Mouse (Mus musculus) hindbrain, embryonic 16.5 days (tissue): ENCODE measurements around the gene Gm10309. TPM values are rescaled to one million over a fixed set of nuclear protein-coding genes. Genes with fewer than 3 reads are reported as not detected.
"Not testable (repeated sequence)": the region's sequence is repeated elsewhere in the genome, so short reads cannot be mapped to it uniquely, and the experiment has no call there.

ENCODE experiments used
- ATAC-seq: fragments of 200-750 bp; cut with Nextera tagmentation; 2 replicates; pipeline ENCODE4 v1.8.0; 2017; ENCODE audit warnings: moderate TSS enrichment, moderate library complexity
- H3K27ac ChIP-seq: fragments of 300-500 bp; sonication (generic); 2 replicates; pipeline ENCODE4 v1.5.1; 2014; ENCODE audit warnings: low read depth, mild to moderate bottlenecking, control low read depth, low read length, moderate library complexity
- H3K27me3 ChIP-seq: fragments of 300-500 bp; sonication (generic); replicated peaks from 2 replicates; pipeline ENCODE4 v1.6.1; 2014; ENCODE audit warnings: low read length; ENCODE audit not compliant: control insufficient read depth, insufficient read depth
- H3K36me3 ChIP-seq: fragments of 300-500 bp; sonication (generic); 2 replicates; pipeline ENCODE4 v1.6.1; 2014; ENCODE audit warnings: mild to moderate bottlenecking, low read length, moderate library complexity, mixed read lengths; ENCODE audit not compliant: control insufficient read depth, insufficient read depth
- H3K4me1 ChIP-seq: fragments of 300-500 bp; sonication (generic); 2 replicates; pipeline ENCODE4 v1.6.1; 2014; ENCODE audit warnings: low read depth, low read length; ENCODE audit not compliant: control insufficient read depth, insufficient read depth
- H3K4me2 ChIP-seq: fragments of 300-500 bp; sonication (generic); 2 replicates; pipeline ENCODE4 v1.6.1; 2014; ENCODE audit warnings: mild to moderate bottlenecking, low read length, control low read depth, moderate library complexity
- H3K4me3 ChIP-seq: fragments of 300-500 bp; sonication (generic); 2 replicates; pipeline ENCODE4 v1.5.1; 2014; ENCODE audit warnings: mild to moderate bottlenecking, low read length, control low read depth, moderate library complexity
- H3K9ac ChIP-seq: fragments of 300-500 bp; sonication (generic); 2 replicates; pipeline ENCODE4 v1.6.1; 2014; ENCODE audit warnings: low read depth, mild to moderate bottlenecking, control low read depth, low read length, moderate library complexity
- H3K9me3 ChIP-seq: fragments of 300-500 bp; sonication (generic); 2 replicates; pipeline ENCODE4 v1.6.1; 2014; ENCODE audit warnings: mild to moderate bottlenecking, low read length, moderate library complexity; ENCODE audit not compliant: control insufficient read depth
- WGBS: fragments of 180-500 bp; shearing (Covaris S2); extraction: QIAGEN DNeasy Blood & Tissue Kit; methylation state at CpG from one replicate; pipeline ENCODE4 v1.1.7; 2014; 5-methylcytosine and 5-hydroxymethylcytosine counted together
- polyA plus RNA-seq: library from polyadenylated mRNA; unstranded; fragments of >200 nt; fragmentation: Nextera tagmentation; extraction: Ambion mirVana; gene quantifications from 2 replicates; pipeline ENCODE4 v1.2.1, GENCODE M21; 2015

The Gm10309 gene
- polyA plus RNA-seq, 1 experiment from 2014 or later: 0.36 TPM

- Histone ChIP-seq H3K36me3 (no peaks in the 10 kb centered on the region), H3K4me1 (no peaks in the 10 kb centered on the region), H3K4me2 (no peak overlapping the region), H3K9me3 (no peaks in the 10 kb centered on the region), H3K4me3 (no peak overlapping the region), H3K9ac (no peak overlapping the region), H3K27ac (no peak overlapping the region), H3K27me3 (no peaks in the 10 kb centered on the region)
- ATAC-seq: no peak
- 86% methylated on average over 10 of the region's 10 CpGs for WGBS
Measured at GRCm38 (mm10) chr17:86489827-86490226, 15.2 kb downstream of the Gm10309 start.

- H3K9ac ChIP-seq: no peak overlapping the region
- no peak for ATAC-seq
- H3K27ac ChIP-seq: no peak overlapping the region
- WGBS: 84% methylated on average over 3 of the region's 3 CpGs
- no peak overlapping the region for H3K4me3 ChIP-seq
- no peaks in the 10 kb centered on the region for H3K27me3 ChIP-seq
- no peak overlapping the region for H3K4me2 ChIP-seq
- H3K4me1 ChIP-seq: no peaks in the 10 kb centered on the region
- H3K9me3 ChIP-seq: no peaks in the 10 kb centered on the region
- no peaks in the 10 kb centered on the region; the same call in 1 of the 2 replicates for H3K36me3 ChIP-seq
Measured at GRCm38 (mm10) chr17:86487450-86487849, 17.6 kb downstream of the Gm10309 start.

- Histone ChIP-seq H3K27me3 (no peaks in the 10 kb centered on the region), H3K9ac (no peak overlapping the region), H3K4me1 (no peaks in the 10 kb centered on the region), H3K4me2 (no peak overlapping the region), H3K27ac (no peak overlapping the region), H3K4me3 (no peak overlapping the region), H3K36me3 (no peaks in the 10 kb centered on the region; the same call in 1 of the 2 replicates), H3K9me3 (no peaks in the 10 kb centered on the region)
- no peak for ATAC-seq
- WGBS: 89% methylated on average over 5 of the region's 5 CpGs
Measured at GRCm38 (mm10) chr17:86486657-86487056, 18.4 kb downstream of the Gm10309 start.

- H3K4me1 ChIP-seq: no peaks in the 10 kb centered on the region
- H3K9me3 ChIP-seq: no peaks in the 10 kb centered on the region
- no peak overlapping the region for H3K4me3 ChIP-seq
- H3K36me3 ChIP-seq: no peaks in the 10 kb centered on the region; the same call in 1 of the 2 replicates
- WGBS: 9% methylated on average over 3 of the region's 3 CpGs
- no peaks in the 10 kb centered on the region for H3K27me3 ChIP-seq
- peak; percentile 58 for ATAC-seq
- no peak overlapping the region for H3K4me2 ChIP-seq
- H3K9ac ChIP-seq: no peak overlapping the region
- no peak overlapping the region for H3K27ac ChIP-seq
Measured at GRCm38 (mm10) chr17:86484087-86484737, 20.8 kb downstream of the Gm10309 start.

GRCm38 (mm10) chr17:86482675-86483074, 22.4 kb downstream of the Gm10309 start:
- H3K27me3 ChIP-seq: no peaks in the 10 kb centered on the region
- H3K27ac ChIP-seq: no peak overlapping the region
- no peaks in the 10 kb centered on the region for H3K4me1 ChIP-seq
- no peak for ATAC-seq
- no peak overlapping the region for H3K9ac ChIP-seq
- H3K9me3 ChIP-seq: no peaks in the 10 kb centered on the region
- WGBS: 89% methylated on average over 10 of the region's 10 CpGs
- no peaks in the 10 kb centered on the region; the same call in 1 of the 2 replicates for H3K36me3 ChIP-seq
- H3K4me3 ChIP-seq: no peak overlapping the region
- no peak overlapping the region for H3K4me2 ChIP-seq

GRCm38 (mm10) chr17:86479406-86479805, 25.6 kb downstream of the Gm10309 start:
- 84% methylated on average over 10 of the region's 10 CpGs for WGBS
- H3K27ac ChIP-seq: no peak overlapping the region
- no peaks in the 10 kb centered on the region for H3K27me3 ChIP-seq
- no peak overlapping the region for H3K4me3 ChIP-seq
- no peak overlapping the region for H3K9ac ChIP-seq
- no peak for ATAC-seq
- H3K4me1 ChIP-seq: no peaks in the 10 kb centered on the region
- H3K36me3 ChIP-seq: no peaks in the 10 kb centered on the region; the same call in 1 of the 2 replicates
- H3K9me3 ChIP-seq: no peaks in the 10 kb centered on the region
- no peak overlapping the region for H3K4me2 ChIP-seq

GRCm38 (mm10) chr17:86477401-86477800, 27.6 kb downstream of the Gm10309 start:
- not testable (repeated sequence) for H3K9ac ChIP-seq, H3K27me3 ChIP-seq, H3K4me2 ChIP-seq, H3K9me3 ChIP-seq, H3K36me3 ChIP-seq, H3K27ac ChIP-seq, H3K4me3 ChIP-seq, ATAC-seq, H3K4me1 ChIP-seq

- no peak overlapping the region for H3K27ac ChIP-seq
- 91% methylated on average over 10 of the region's 10 CpGs for WGBS
- no peaks in the 10 kb centered on the region for H3K27me3 ChIP-seq
- no peak for ATAC-seq
- H3K4me3 ChIP-seq: no peak overlapping the region
- H3K36me3 ChIP-seq: no peaks in the 10 kb centered on the region
- H3K4me2 ChIP-seq: no peak overlapping the region
- H3K9ac ChIP-seq: no peak overlapping the region
- no peaks in the 10 kb centered on the region for H3K9me3 ChIP-seq
- H3K4me1 ChIP-seq: no peaks in the 10 kb centered on the region
Measured at GRCm38 (mm10) chr17:86476674-86477073, 28.4 kb downstream of the Gm10309 start.

- H3K9ac ChIP-seq: no peak overlapping the region
Measured at GRCm38 (mm10) chr17:86471684-86472083, 33.3 kb downstream of the Gm10309 start.

More at GRCm38 (mm10) chr17:86471684-86472083, 33.3 kb downstream of the Gm10309 start:
- H3K36me3 ChIP-seq: no peaks in the 10 kb centered on the region
- no peaks in the 10 kb centered on the region for H3K27me3 ChIP-seq
- H3K4me3 ChIP-seq: no peak overlapping the region
- H3K27ac ChIP-seq: no peak overlapping the region
- H3K9me3 ChIP-seq: no peaks in the 10 kb centered on the region
- 60% methylated on average over 5 of the region's 5 CpGs for WGBS
- no peak; the same call in 1 of the 2 replicates for ATAC-seq
- no peak overlapping the region for H3K4me2 ChIP-seq
- H3K4me1 ChIP-seq: peaks cover 8% of the 10 kb centered on the region
